Mouse (Mus musculus): ENCODE results near the gene Ushbp1. TPM values are rescaled to one million over a fixed set of nuclear protein-coding genes. Genes with fewer than 3 reads are reported as not detected.

Ushbp1 gene
- polyA plus RNA-seq (2012; rRNA removed): 8.3 and 11.3 TPM in 2 replicates

DNA sequence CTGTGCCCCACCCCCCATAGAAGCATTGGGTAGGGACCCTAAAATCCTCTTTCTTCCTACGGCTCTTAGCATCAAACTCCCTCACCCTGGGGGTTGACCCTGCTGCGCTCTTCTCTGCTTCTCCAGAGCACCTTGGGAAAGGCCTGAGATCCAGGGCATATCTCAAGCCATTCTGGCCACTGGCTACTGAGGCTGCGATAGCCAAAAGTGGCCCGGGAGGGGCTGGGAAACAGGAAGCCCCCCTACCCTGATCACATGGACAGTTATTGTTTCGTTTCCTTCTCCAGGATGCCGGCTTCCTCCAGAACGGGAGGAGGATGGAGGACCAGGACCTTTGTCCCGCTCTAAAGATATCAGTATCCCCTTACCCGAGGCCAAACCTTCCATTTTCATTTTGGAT lies at the start of gene Ushbp1:
Gene Ushbp1, minus strand, starts transcription at position 174 of the 400 bp plus-strand sequence.

DNA sequence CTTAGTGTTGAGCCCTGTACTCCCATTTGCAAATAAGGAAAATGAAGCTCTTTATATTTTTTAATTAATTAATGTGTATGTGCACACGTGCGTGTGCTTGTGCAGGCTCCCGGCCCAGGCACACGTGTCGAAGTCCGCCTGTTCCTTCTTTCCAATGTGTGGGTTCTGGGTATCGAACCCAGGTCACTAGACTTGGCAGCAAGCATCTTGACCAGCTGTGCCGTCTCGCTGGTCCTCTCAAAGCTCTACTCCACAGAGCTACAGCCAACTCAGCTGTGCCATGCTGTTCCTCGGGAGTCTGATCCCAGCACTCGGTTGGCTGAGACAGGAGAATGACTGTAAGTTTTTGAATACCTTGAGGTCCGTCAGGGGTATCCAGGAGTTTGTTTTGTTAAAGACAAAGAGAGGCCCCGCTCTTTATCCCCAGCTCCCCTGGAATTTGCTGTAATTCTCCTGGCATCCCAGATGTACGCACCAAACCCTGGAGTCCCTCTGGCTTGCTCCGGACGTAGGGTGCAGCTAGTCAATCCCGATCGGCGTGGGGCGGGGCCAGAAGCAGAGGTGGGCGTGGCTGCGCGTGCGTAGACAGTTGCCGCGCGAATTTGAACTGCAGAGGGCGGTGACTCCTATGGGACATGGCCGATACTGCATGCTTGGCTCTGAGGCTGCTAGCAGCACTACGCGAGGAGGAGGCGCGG lies 9.9 kb upstream of the Ushbp1 start, which contains the start of gene Ankle1:
Gene Ankle1, plus strand, starts transcription at position 610 of the 698 bp plus-strand sequence.

GRCm38 (mm10) chr8:71396639-71397305 lies 1.2 kb upstream of the Ushbp1 start, which contains the start of gene Babam1:
Babam1 (plus strand) TSS chr8:71396861.

GRCm38 (mm10) chr8:71381421-71381970 lies 14.1 kb downstream of the Ushbp1 start, which contains the start of gene Nr2f6:
Nr2f6 (minus strand) TSS chr8:71381960.

DNA sequence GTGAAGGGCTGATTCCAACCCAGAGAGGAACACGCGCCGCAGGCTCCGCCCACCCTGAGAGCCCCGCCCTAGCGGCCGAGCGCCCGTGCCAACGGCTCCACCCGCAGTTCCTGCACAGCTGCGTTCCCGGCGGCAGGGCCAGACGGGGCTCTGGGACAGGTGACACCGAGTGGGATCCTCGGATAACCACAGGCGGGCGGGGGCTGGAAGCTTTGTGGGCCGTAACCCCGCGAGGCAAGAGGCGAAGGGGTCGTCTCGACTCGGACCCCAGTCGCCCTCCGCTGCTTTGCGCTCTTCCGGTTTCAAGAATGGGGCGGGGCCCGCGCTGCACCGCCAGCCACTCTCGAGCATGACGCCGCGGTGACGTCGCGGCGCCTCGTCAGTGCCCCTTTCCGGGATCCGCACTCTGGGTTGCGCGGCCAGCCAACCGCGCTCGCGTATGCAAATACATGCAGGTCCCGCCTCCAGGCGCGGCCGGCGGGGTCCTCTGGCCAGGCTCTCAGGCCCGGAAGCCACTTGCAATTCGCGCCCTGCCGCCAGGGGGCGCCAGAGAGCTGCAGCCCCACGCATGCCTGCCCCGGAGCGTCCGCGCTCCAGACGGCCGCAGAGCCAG lies 24.3 kb downstream of the Ushbp1 start, which contains the start of gene Ocel1:
Gene Ocel1, plus strand, starts transcription at position 63 of the 613 bp plus-strand sequence.

DNA sequence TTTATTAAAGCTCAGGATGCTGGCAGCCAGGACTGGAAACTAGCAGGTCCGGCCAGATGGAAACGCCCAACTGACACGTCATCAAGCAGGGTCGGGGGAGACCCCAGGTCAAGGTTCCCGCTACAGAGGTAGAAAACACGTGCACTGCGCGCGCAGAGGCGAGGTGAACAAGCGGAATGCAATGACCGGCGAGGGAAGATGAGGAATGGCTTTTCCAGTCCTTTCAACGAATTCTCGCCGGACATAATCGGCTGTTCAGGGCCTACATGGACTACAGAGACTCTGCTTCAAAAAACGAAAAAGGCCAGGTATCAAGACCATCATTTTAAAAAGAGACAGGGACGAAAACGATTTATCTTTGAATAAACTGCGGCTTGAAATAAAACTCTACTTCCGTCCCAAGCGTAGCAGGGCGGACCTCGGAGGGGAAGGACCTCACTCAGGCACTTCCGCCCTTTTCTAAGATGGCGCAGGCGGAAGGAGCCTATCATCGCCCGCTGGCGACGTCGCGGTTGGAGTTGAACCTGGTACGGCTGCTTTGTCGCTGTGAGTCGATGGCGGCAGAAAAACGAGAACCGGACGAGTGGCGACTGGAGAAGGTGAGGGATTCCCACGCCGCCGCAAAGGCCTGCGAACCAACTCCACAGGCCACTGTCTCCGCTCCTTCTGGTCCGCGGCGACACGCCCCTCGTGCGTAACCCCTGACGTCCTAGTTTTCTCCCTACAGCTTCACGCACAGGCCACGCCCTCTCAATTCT lies 28.7 kb downstream of the Ushbp1 start, which contains the start of gene Use1:
Gene Use1, plus strand, starts transcription at position 78 of the 758 bp plus-strand sequence.

Other genes with a start within 250 kb of the Ushbp1 start
- 30.5 and 39.3 TPM in 2 replicates for gene Myo9b, start 123.1 kb downstream of the Ushbp1 start, polyA plus RNA-seq (2012; rRNA removed)
- 33.6 and 34.4 TPM in 2 replicates for gene Haus8, start 122.9 kb downstream of the Ushbp1 start, polyA plus RNA-seq (2012; rRNA removed)
- 189 and 196 TPM in 2 replicates for gene Use1, start 29.0 kb downstream of the Ushbp1 start, polyA plus RNA-seq (2012; rRNA removed)
- gene Ocel1, start 24.5 kb downstream of the Ushbp1 start, polyA plus RNA-seq (2012; rRNA removed): 7.5 and 7.7 TPM in 2 replicates
- 45.7 and 51.9 TPM in 2 replicates for gene Nr2f6, start 13.8 kb downstream of the Ushbp1 start, polyA plus RNA-seq (2012; rRNA removed)
- 97.3 and 104 TPM in 2 replicates for gene Babam1, start 1.1 kb upstream of the Ushbp1 start, polyA plus RNA-seq (2012; rRNA removed)
- gene Ankle1, start 10.2 kb upstream of the Ushbp1 start, polyA plus RNA-seq (2012; rRNA removed): 8.1 and 8.3 TPM in 2 replicates
- 155 and 157 TPM in 2 replicates for gene Abhd8, start 67.9 kb upstream of the Ushbp1 start, polyA plus RNA-seq (2012; rRNA removed)
- gene Mrpl34, start 69.2 kb upstream of the Ushbp1 start, polyA plus RNA-seq (2012; rRNA removed): 85.0 and 87.9 TPM in 2 replicates
- 190 and 206 TPM in 2 replicates for gene Dda1, start 73.4 kb upstream of the Ushbp1 start, polyA plus RNA-seq (2012; rRNA removed)
- 123 and 129 TPM in 2 replicates for gene Ano8, start 90.2 kb upstream of the Ushbp1 start, polyA plus RNA-seq (2012; rRNA removed)
- gene Gtpbp3, start 92.3 kb upstream of the Ushbp1 start, polyA plus RNA-seq (2012; rRNA removed): 26.4 and 27.6 TPM in 2 replicates
- gene Plvap, start 116.0 kb upstream of the Ushbp1 start, polyA plus RNA-seq (2012; rRNA removed): 5.8 and 9.6 TPM in 2 replicates
- 0.12 and 0.76 TPM in 2 replicates for gene Ccdc194, start 129.9 kb upstream of the Ushbp1 start, polyA plus RNA-seq (2012; rRNA removed)
- 23.7 and 32.4 TPM in 2 replicates for gene Bst2, start 141.7 kb upstream of the Ushbp1 start, polyA plus RNA-seq (2012; rRNA removed)
- 83.5 and 85.0 TPM in 2 replicates for gene Mvb12a, start 147.1 kb upstream of the Ushbp1 start, polyA plus RNA-seq (2012; rRNA removed)
- gene Tmem221, start 163.1 kb upstream of the Ushbp1 start, polyA plus RNA-seq (2012; rRNA removed): 0.06 and 0.16 TPM in 2 replicates
- 0.04 TPM in 1 of 2 replicates, not detected in the other for gene Nxnl1, start 170.8 kb upstream of the Ushbp1 start, polyA plus RNA-seq (2012; rRNA removed)
- 125 and 129 TPM in 2 replicates for gene Slc27a1, start 173.1 kb upstream of the Ushbp1 start, polyA plus RNA-seq (2012; rRNA removed)
- gene Pgls, start 196.4 kb upstream of the Ushbp1 start, polyA plus RNA-seq (2012; rRNA removed): 81.8 and 92.2 TPM in 2 replicates
- 8.6 and 9.1 TPM in 2 replicates for gene Fam129c, start 201.8 kb upstream of the Ushbp1 start, polyA plus RNA-seq (2012; rRNA removed)
- gene Colgalt1, start 215.2 kb upstream of the Ushbp1 start, polyA plus RNA-seq (2012; rRNA removed): 164 and 174 TPM in 2 replicates